Mouse (Mus musculus) embryonic fibroblast, embryonic 13.5 days (primary cell): ENCODE data around the gene Epha8.

Experiments
- CTCF ChIP-seq: IDR thresholded peaks from 2 replicates; pipeline ENCODE4 v1.5.1; 2011; ENCODE audit warnings: mild to moderate bottlenecking, control low read depth, low read length, moderate library complexity, borderline replicate concordance; ENCODE audit not compliant: insufficient read depth
- POLR2A ChIP-seq: IDR thresholded peaks from 2 replicates; pipeline ENCODE4 v1.6.1; 2011; ENCODE audit warnings: low read depth, mild to moderate bottlenecking, control low read depth, low read length, moderate library complexity

- TF ChIP-seq POLR2A (no peak), CTCF (no peak)
Measured at GRCm38 (mm10) chr4:136934746-136935613, 21.6 kb downstream of the Epha8 start.
